Mouse (Mus musculus): ENCODE results near the gene Nepro. TPM values are rescaled to one million over a fixed set of nuclear protein-coding genes. Genes with fewer than 3 reads are reported as not detected.

Gene Nepro
- 3.2 and 4.5 TPM in 2 replicates for polyA plus RNA-seq (2015; fragmentation: Nextera tagmentation; extraction: Ambion mirVana)

GRCm38 (mm10) chr16:44724083-44724787 lies at the start of gene Nepro:
Nepro (plus strand) TSS chr16:44724301.
- peak; percentile 98 for ATAC-seq
- Histone ChIP-seq H3K27ac (ENCODE audit: low read length) (peak within 1 kb of the TSS; percentile 92), H3K9ac (ENCODE audit: low read depth, low read length) (peak within 1 kb of the TSS; percentile 81), H3K4me2 (ENCODE audit: low read length) (peak within 1 kb of the TSS; percentile 81), H3K27me3 (ENCODE audit: control insufficient read depth, insufficient read depth, low read depth, low read length) (no peaks in the 10 kb centered on the region), H3K9me3 (replicated peaks; ENCODE audit: control insufficient read depth, low read length, poor library complexity, severe bottlenecking) (no peaks in the 10 kb centered on the region), H3K4me3 (ENCODE audit: low read depth, low read length) (peak within 1 kb of the TSS; percentile 75), H3K36me3 (ENCODE audit: control insufficient read depth, insufficient read depth, low read length) (0 out of 2 replicates have a peak, but pooled peaks cover 1% of the 10 kb centered on the region), H3K4me1 (ENCODE audit: control insufficient read depth, insufficient read depth, low read length) (peaks cover 12% of the 10 kb centered on the region)
- WGBS = under 1% methylated on average over 60 of the region's 64 CpGs

- no peaks in the 10 kb centered on the region for H3K27me3 ChIP-seq (ENCODE audit: control insufficient read depth, insufficient read depth, low read depth, low read length)
- H3K4me3 ChIP-seq (ENCODE audit: low read depth, low read length) = no peak overlapping the region
- no peaks in the 10 kb centered on the region for H3K36me3 ChIP-seq (ENCODE audit: control insufficient read depth, insufficient read depth, low read length)
- H3K27ac ChIP-seq (ENCODE audit: low read length) = no peak overlapping the region
- ATAC-seq = no peak
- H3K4me2 ChIP-seq (ENCODE audit: low read length) = no peak overlapping the region
- WGBS = 91% methylated on average over 2 of the region's 2 CpGs
- H3K4me1 ChIP-seq (ENCODE audit: control insufficient read depth, insufficient read depth, low read length) = peaks cover 29% of the 10 kb centered on the region
- no peaks in the 10 kb centered on the region for H3K9me3 ChIP-seq (replicated peaks; ENCODE audit: control insufficient read depth, low read length, poor library complexity, severe bottlenecking)
- no peak overlapping the region for H3K9ac ChIP-seq (ENCODE audit: low read depth, low read length)
Measured at GRCm38 (mm10) chr16:44676357-44676756, 47.7 kb upstream of the Nepro start.

- Histone ChIP-seq H3K27me3 (ENCODE audit: control insufficient read depth, insufficient read depth, low read depth, low read length) (no peaks in the 10 kb centered on the region), H3K9me3 (replicated peaks; ENCODE audit: control insufficient read depth, low read length, poor library complexity, severe bottlenecking) (peaks cover 2% of the 10 kb centered on the region; the same call in 1 of the 2 replicates), H3K4me2 (ENCODE audit: low read length) (peak overlapping the region; percentile 44), H3K27ac (ENCODE audit: low read length) (peak overlapping the region; percentile 71; the same call in 1 of the 2 replicates), H3K4me3 (ENCODE audit: low read depth, low read length) (peak overlapping the region; percentile 13), H3K9ac (ENCODE audit: low read depth, low read length) (no peak overlapping the region), H3K4me1 (ENCODE audit: control insufficient read depth, insufficient read depth, low read length) (peaks cover 19% of the 10 kb centered on the region), H3K36me3 (ENCODE audit: control insufficient read depth, insufficient read depth, low read length) (no peaks in the 10 kb centered on the region)
- 25% methylated on average over 8 of the region's 8 CpGs for whole genome bisulfite sequencing
- peak; percentile 67 for ATAC-seq
Measured at GRCm38 (mm10) chr16:44679082-44679481, 45.0 kb upstream of the Nepro start.

- no peaks in the 10 kb centered on the region for H3K27me3 ChIP-seq (ENCODE audit: control insufficient read depth, insufficient read depth, low read depth, low read length)
- H3K36me3 ChIP-seq (ENCODE audit: control insufficient read depth, insufficient read depth, low read length) = no peaks in the 10 kb centered on the region
- peak overlapping the region; percentile 71 for H3K27ac ChIP-seq (ENCODE audit: low read length)
- ATAC-seq = peak; percentile 90
- peak overlapping the region; percentile 13 for H3K4me3 ChIP-seq (ENCODE audit: low read depth, low read length)
- peak overlapping the region; percentile 44 for H3K4me2 ChIP-seq (ENCODE audit: low read length)
- H3K9me3 ChIP-seq (replicated peaks; ENCODE audit: control insufficient read depth, low read length, poor library complexity, severe bottlenecking) = peaks cover 2% of the 10 kb centered on the region; the same call in 1 of the 2 replicates
- no peak overlapping the region; the same call in 1 of the 2 replicates for H3K9ac ChIP-seq (ENCODE audit: low read depth, low read length)
- 13% methylated on average over 8 of the region's 8 CpGs for WGBS
- H3K4me1 ChIP-seq (ENCODE audit: control insufficient read depth, insufficient read depth, low read length) = peaks cover 19% of the 10 kb centered on the region
Measured at GRCm38 (mm10) chr16:44679503-44679971, 44.6 kb upstream of the Nepro start.

- 61% methylated on average over 9 of the region's 9 CpGs for WGBS
- peaks cover 19% of the 10 kb centered on the region for H3K4me1 ChIP-seq (ENCODE audit: control insufficient read depth, insufficient read depth, low read length)
- H3K9ac ChIP-seq (ENCODE audit: low read depth, low read length) = no peak overlapping the region
- no peak overlapping the region for H3K4me3 ChIP-seq (ENCODE audit: low read depth, low read length)
- H3K9me3 ChIP-seq (replicated peaks; ENCODE audit: control insufficient read depth, low read length, poor library complexity, severe bottlenecking) = peaks cover 2% of the 10 kb centered on the region; the same call in 1 of the 2 replicates
- no peak for ATAC-seq
- H3K4me2 ChIP-seq (ENCODE audit: low read length) = no peak overlapping the region
- no peaks in the 10 kb centered on the region for H3K36me3 ChIP-seq (ENCODE audit: control insufficient read depth, insufficient read depth, low read length)
- peak overlapping the region; percentile 33; the same call in 1 of the 2 replicates for H3K27ac ChIP-seq (ENCODE audit: low read length)
- no peaks in the 10 kb centered on the region for H3K27me3 ChIP-seq (ENCODE audit: control insufficient read depth, insufficient read depth, low read depth, low read length)
Measured at GRCm38 (mm10) chr16:44680756-44681498, 43.2 kb upstream of the Nepro start.

- Histone ChIP-seq H3K9ac (ENCODE audit: low read depth, low read length) (no peak overlapping the region), H3K27ac (ENCODE audit: low read length) (no peak overlapping the region), H3K36me3 (ENCODE audit: control insufficient read depth, insufficient read depth, low read length) (no peaks in the 10 kb centered on the region), H3K9me3 (replicated peaks; ENCODE audit: control insufficient read depth, low read length, poor library complexity, severe bottlenecking) (peaks cover 2% of the 10 kb centered on the region; the same call in 1 of the 2 replicates), H3K4me2 (ENCODE audit: low read length) (no peak overlapping the region), H3K27me3 (ENCODE audit: control insufficient read depth, insufficient read depth, low read depth, low read length) (no peaks in the 10 kb centered on the region), H3K4me1 (ENCODE audit: control insufficient read depth, insufficient read depth, low read length) (peaks cover 30% of the 10 kb centered on the region), H3K4me3 (ENCODE audit: low read depth, low read length) (no peak overlapping the region)
- no peak for ATAC-seq
- WGBS = 69% methylated on average over 7 of the region's 7 CpGs
Measured at GRCm38 (mm10) chr16:44684646-44685045, 39.5 kb upstream of the Nepro start.

GRCm38 (mm10) chr16:44685401-44685800 lies 38.7 kb upstream of the Nepro start:
- Histone ChIP-seq H3K27me3 (ENCODE audit: control insufficient read depth, insufficient read depth, low read depth, low read length) (no peaks in the 10 kb centered on the region), H3K36me3 (ENCODE audit: control insufficient read depth, insufficient read depth, low read length) (no peaks in the 10 kb centered on the region), H3K4me1 (ENCODE audit: control insufficient read depth, insufficient read depth, low read length) (peaks cover 26% of the 10 kb centered on the region), H3K9ac (ENCODE audit: low read depth, low read length) (no peak overlapping the region), H3K9me3 (replicated peaks; ENCODE audit: control insufficient read depth, low read length, poor library complexity, severe bottlenecking) (peaks cover 2% of the 10 kb centered on the region; the same call in 1 of the 2 replicates), H3K27ac (ENCODE audit: low read length) (no peak overlapping the region), H3K4me2 (ENCODE audit: low read length) (no peak overlapping the region), H3K4me3 (ENCODE audit: low read depth, low read length) (no peak overlapping the region)
- no peak for ATAC-seq
- WGBS = 87% methylated on average over 7 of the region's 7 CpGs

- no peaks in the 10 kb centered on the region for H3K36me3 ChIP-seq (ENCODE audit: control insufficient read depth, insufficient read depth, low read length)
- peak overlapping the region; percentile 52 for H3K4me2 ChIP-seq (ENCODE audit: low read length)
- peaks cover 2% of the 10 kb centered on the region; the same call in 1 of the 2 replicates for H3K9me3 ChIP-seq (replicated peaks; ENCODE audit: control insufficient read depth, low read length, poor library complexity, severe bottlenecking)
- peak; percentile 87 for ATAC-seq
- H3K4me3 ChIP-seq (ENCODE audit: low read depth, low read length) = peak overlapping the region; percentile 14
- no peaks in the 10 kb centered on the region for H3K27me3 ChIP-seq (ENCODE audit: control insufficient read depth, insufficient read depth, low read depth, low read length)
- peak overlapping the region; percentile 54 for H3K27ac ChIP-seq (ENCODE audit: low read length)
- peak overlapping the region; percentile 53 for H3K9ac ChIP-seq (ENCODE audit: low read depth, low read length)
- peaks cover 22% of the 10 kb centered on the region for H3K4me1 ChIP-seq (ENCODE audit: control insufficient read depth, insufficient read depth, low read length)
- WGBS = 18% methylated on average over 20 of the region's 20 CpGs
Measured at GRCm38 (mm10) chr16:44686991-44687718, 36.9 kb upstream of the Nepro start.

All from midbrain, embryonic 16.5 days (tissue).